Mouse (Mus musculus): Measurements from ENCODE around the gene Pdlim4.

Pdlim4 gene

GRCm38 (mm10) chr11:54091726-54092125 is 22.9 kb upstream of the Pdlim4 start:
- DNase-seq (ENCODE audit: low spot score) = no peak

GRCm38 (mm10) chr11:54090091-54090879 is 21.5 kb upstream of the Pdlim4 start:
- no peak for DNase-seq (ENCODE audit: low spot score)

- peak; percentile 84 for DNase-seq (ENCODE audit: low spot score)
These were observed 20.1 kb upstream of the Pdlim4 start for GRCm38 (mm10) chr11:54088947-54089317.

GRCm38 (mm10) chr11:54088253-54088946 is 19.6 kb upstream of the Pdlim4 start:
- no peak for DNase-seq (ENCODE audit: low spot score)

GRCm38 (mm10) chr11:54085816-54086215 is 17.0 kb upstream of the Pdlim4 start:
- no peak for DNase-seq (ENCODE audit: low spot score)

GRCm38 (mm10) chr11:54084976-54085375 is 16.2 kb upstream of the Pdlim4 start:
- DNase-seq (ENCODE audit: low spot score) = no peak

- DNase-seq (ENCODE audit: low spot score) = no peak
These were observed 13.9 kb upstream of the Pdlim4 start for GRCm38 (mm10) chr11:54082725-54083124.

- DNase-seq (ENCODE audit: low spot score) = no peak
These were observed 11.6 kb upstream of the Pdlim4 start for GRCm38 (mm10) chr11:54080435-54080834.

GRCm38 (mm10) chr11:54076101-54076500 is 7.3 kb upstream of the Pdlim4 start:
- DNase-seq (ENCODE audit: low spot score) = no peak

GRCm38 (mm10) chr11:54075353-54075752 is 6.5 kb upstream of the Pdlim4 start:
- DNase-seq (ENCODE audit: low spot score) = no peak

GRCm38 (mm10) chr11:54073291-54073690 is 4.5 kb upstream of the Pdlim4 start:
- DNase-seq (ENCODE audit: low spot score) = no peak

- no peak for DNase-seq (ENCODE audit: low spot score)
These were observed 3.1 kb upstream of the Pdlim4 start for GRCm38 (mm10) chr11:54071726-54072445.

- no peak for DNase-seq (ENCODE audit: low spot score)
These were observed 756 bp downstream of the Pdlim4 start for GRCm38 (mm10) chr11:54067996-54068519.

GRCm38 (mm10) chr11:54067318-54067995 is 1.4 kb downstream of the Pdlim4 start:
- no peak for DNase-seq (ENCODE audit: low spot score)

GRCm38 (mm10) chr11:54066400-54066799 is 2.4 kb downstream of the Pdlim4 start:
- DNase-seq (ENCODE audit: low spot score) = no peak

- no peak for DNase-seq (ENCODE audit: low spot score)
These were observed 3.0 kb downstream of the Pdlim4 start for GRCm38 (mm10) chr11:54065915-54066178.

- no peak for DNase-seq (ENCODE audit: low spot score)
These were observed 3.5 kb downstream of the Pdlim4 start for GRCm38 (mm10) chr11:54065106-54065914.

GRCm38 (mm10) chr11:54064412-54064978 is 4.3 kb downstream of the Pdlim4 start:
- DNase-seq (ENCODE audit: low spot score) = no peak

- no peak for DNase-seq (ENCODE audit: low spot score)
These were observed 5.4 kb downstream of the Pdlim4 start for GRCm38 (mm10) chr11:54063472-54063775.

- no peak for DNase-seq (ENCODE audit: low spot score)
These were observed 5.9 kb downstream of the Pdlim4 start for GRCm38 (mm10) chr11:54062753-54063471.

Data from layer of hippocampus, adult 11-12 months (tissue).